Mouse (Mus musculus) CH12.LX (cell line): Measurements from ENCODE around the gene Fgfr4. TPM values are rescaled to one million over a fixed set of nuclear protein-coding genes. Genes with fewer than 3 reads are reported as not detected.

Experiments
- DNase-seq: peaks from one replicate; pipeline ENCODE4 v3.0.0-alpha.2; 2013; ENCODE audit errors: extremely low read depth
- H3K27ac ChIP-seq: 2 replicates; pipeline ENCODE4 v1.5.1; 2012; ENCODE audit warnings: low read depth, mild to moderate bottlenecking, control low read depth, moderate library complexity; ENCODE audit not compliant: insufficient read depth
- H3K27me3 ChIP-seq: replicated peaks from 2 replicates; pipeline ENCODE3; 2012; ENCODE audit warnings: inconsistent platforms
- H3K36me3 ChIP-seq, 2 experiments: replicated peaks in 1 of 2; 2 replicates each; pipeline versions ENCODE3 to v1.6.1; 2012; ENCODE audit warnings: inconsistent platforms in 1 of 2, low read length in 1 of 2, mild to moderate bottlenecking in 1 of 2, mixed read lengths in 1 of 2, moderate library complexity in 1 of 2; ENCODE audit not compliant: control insufficient read depth in 1 of 2, insufficient read depth in 1 of 2
- H3K4me1 ChIP-seq, 2 experiments: 2 replicates each; pipeline ENCODE4 v1.6.1; 2012; ENCODE audit warnings: inconsistent platforms in 1 of 2, moderate library complexity in 1 of 2; ENCODE audit not compliant: insufficient read depth in 2 of 2, control insufficient read depth in 1 of 2
- H3K4me2 ChIP-seq: 2 replicates; pipeline ENCODE4 v1.6.1; 2012; ENCODE audit warnings: low read depth, mild to moderate bottlenecking, control low read depth; ENCODE audit not compliant: poor library complexity, insufficient read depth, severe bottlenecking
- H3K4me3 ChIP-seq, 3 experiments: fragments of 150-350 bp in 1 of 3; sonication (generic) in 1 of 3; replicated peaks in 1 of 3; 2 replicates each; pipeline versions ENCODE3 to v1.5.1; 2011 to 2012; ENCODE audit warnings: low read depth in 2 of 3, low read length in 2 of 3, mild to moderate bottlenecking in 2 of 3, moderate library complexity in 2 of 3, control low read depth in 1 of 3, improper control_type of control experiment in 1 of 3, inconsistent platforms in 1 of 3, mixed read lengths in 1 of 3; ENCODE audit not compliant: poor library complexity in 1 of 3
- H3K79me2 ChIP-seq: replicated peaks from 2 replicates; pipeline ENCODE4 v1.6.1; 2012; ENCODE audit warnings: mild to moderate bottlenecking, moderate library complexity; ENCODE audit not compliant: control insufficient read depth, poor library complexity, insufficient read depth, severe bottlenecking; ENCODE audit errors: extremely low read depth
- H3K9ac ChIP-seq: 2 replicates; pipeline ENCODE4 v1.6.1; 2012; ENCODE audit warnings: low read depth, mild to moderate bottlenecking, control low read depth, moderate library complexity; ENCODE audit not compliant: insufficient read depth
- H3K9me3 ChIP-seq: replicated peaks from 2 replicates; pipeline ENCODE3; 2012; ENCODE audit warnings: low read length, inconsistent platforms, mixed read lengths
- CHD1 ChIP-seq: IDR thresholded peaks from 2 replicates; pipeline ENCODE4 v1.6.1; 2012; ENCODE audit warnings: low read depth, low read length, improper control_type of control experiment, inconsistent platforms
- CTCF ChIP-seq, 2 experiments: IDR thresholded peaks in 1 of 2; conservative IDR thresholded peaks in 1 of 2; 2 replicates each; pipeline ENCODE4 v1.5.1; 2011 to 2012; ENCODE audit warnings: low read depth in 2 of 2, low read length in 2 of 2, improper control_type of control experiment in 1 of 2, inconsistent platforms in 1 of 2, mild to moderate bottlenecking in 1 of 2, moderate library complexity in 1 of 2
- ELF1 ChIP-seq: IDR thresholded peaks from 2 replicates; pipeline ENCODE4 v1.6.1; 2014; ENCODE audit warnings: low read depth, mild to moderate bottlenecking, inconsistent platforms, low read length, improper control_type of control experiment
- EP300 ChIP-seq: IDR thresholded peaks from 2 replicates; pipeline ENCODE4 v1.6.1; 2011; ENCODE audit warnings: low read length, improper control_type of control experiment
- ETS1 ChIP-seq: conservative IDR thresholded peaks from 2 replicates; pipeline ENCODE4 v1.6.1; 2012; ENCODE audit warnings: low read depth, mild to moderate bottlenecking, inconsistent platforms, low read length, improper control_type of control experiment, moderate library complexity
- GABPA ChIP-seq: IDR thresholded peaks from 2 replicates; pipeline ENCODE4 v1.6.1; 2012; ENCODE audit warnings: low read depth, low read length, improper control_type of control experiment, inconsistent platforms; ENCODE audit not compliant: insufficient replicate concordance
- JUN ChIP-seq: IDR thresholded peaks from 2 replicates; pipeline ENCODE4 v1.6.1; 2011; ENCODE audit warnings: low read depth, mild to moderate bottlenecking, low read length, improper control_type of control experiment, moderate library complexity; ENCODE audit not compliant: insufficient read depth
- KAT2A ChIP-seq: IDR thresholded peaks from 2 replicates; pipeline ENCODE4 v1.6.1; 2012; ENCODE audit warnings: low read length, improper control_type of control experiment, inconsistent platforms; ENCODE audit not compliant: insufficient replicate concordance
- MAZ ChIP-seq: IDR thresholded peaks from 2 replicates; pipeline ENCODE4 v1.6.1; 2012; ENCODE audit warnings: low read depth, mild to moderate bottlenecking, inconsistent platforms, low read length, improper control_type of control experiment, moderate library complexity
- MEF2A ChIP-seq: IDR thresholded peaks from 2 replicates; pipeline ENCODE4 v1.6.1; 2014; ENCODE audit warnings: low read depth, mild to moderate bottlenecking, inconsistent platforms, low read length, improper control_type of control experiment, borderline replicate concordance
- NRF1 ChIP-seq: IDR thresholded peaks from 2 replicates; pipeline ENCODE4 v1.6.1; 2014; ENCODE audit warnings: low read depth, mild to moderate bottlenecking, inconsistent platforms, low read length, improper control_type of control experiment, moderate library complexity
- PAX5 ChIP-seq: IDR thresholded peaks from 2 replicates; pipeline ENCODE4 v1.6.1; 2012; ENCODE audit warnings: low read length, inconsistent platforms, mixed read lengths
- POLR2A ChIP-seq: IDR thresholded peaks from 2 replicates; pipeline ENCODE4 v1.6.1; 2011; ENCODE audit warnings: low read depth, mild to moderate bottlenecking, improper control_type of control experiment, low read length
- POLR2AphosphoS2 ChIP-seq: IDR thresholded peaks from 2 replicates; pipeline ENCODE4 v1.6.1; 2011; ENCODE audit warnings: low read depth, low read length, improper control_type of control experiment
- SIN3A ChIP-seq: IDR thresholded peaks from 2 replicates; pipeline ENCODE4 v1.6.1; 2012; ENCODE audit warnings: low read length, improper control_type of control experiment, inconsistent platforms
- TBP ChIP-seq: conservative IDR thresholded peaks from 2 replicates; pipeline ENCODE4 v1.6.1; 2011; ENCODE audit warnings: low read depth, low read length, improper control_type of control experiment
- USF1 ChIP-seq: IDR thresholded peaks from 2 replicates; pipeline ENCODE4 v1.6.1; 2014; ENCODE audit warnings: low read depth, mild to moderate bottlenecking, inconsistent platforms, low read length, improper control_type of control experiment
- ZMIZ1 ChIP-seq: IDR thresholded peaks from 2 replicates; pipeline ENCODE4 v1.6.1; 2012; ENCODE audit warnings: low read depth, mild to moderate bottlenecking, inconsistent platforms, low read length, improper control_type of control experiment
- dilution Hi-C: fragments of 300-500 bp; cut with MboI; formaldehyde crosslinking; loops from 2 replicates; pipeline ENCODE4 v1.14.3; 2020; ENCODE audit warnings: low sequenced_read_pairs; ENCODE audit not compliant: extremely low pct_unique_long_range_greater_than_20kb, extremely low pct_ligation_motif_present
- in situ Hi-C: fragments of 300-500 bp; cut with MboI; formaldehyde crosslinking; loops from 3 replicates; pipeline ENCODE4 v1.14.3; 2019; ENCODE audit warnings: low sequenced_read_pairs, low pct_ligation_motif_present, low pct_unique_long_range_greater_than_20kb, mixed read lengths
- polyA plus RNA-seq: library from polyadenylated mRNA; unstranded; fragments of >175 nt; gene quantifications from 2 replicates; pipeline ENCODE4 v1.2.1, GENCODE M21; 2012; ENCODE audit warnings: low read depth; ENCODE audit not compliant: insufficient read length
- total RNA-seq, 2 experiments: library from RNA; depleted of rRNA; stranded (reverse); fragments of 300-350 nt in 1 of 2; fragments of >200 nt in 1 of 2; gene quantifications; 2 replicates each; pipeline ENCODE4 v1.2.3; 2012 to 2014

The Fgfr4 gene
- total and polyA plus RNA-seq, 3 experiments, result not detected

GRCm38 (mm10) chr13:55105953-55106691 is 46.3 kb upstream of the Fgfr4 start:
- peak overlapping the region; percentile 74 to 96 (median 95) for H3K4me3 ChIP-seq
- peak overlapping the region; percentile 77 for H3K9ac ChIP-seq
- in situ Hi-C loops, result no loop called here
- TF ChIP-seq MAZ, result no peak
- TF ChIP-seq JUN, result no peak
- TF ChIP-seq POLR2AphosphoS2, result no peak
- TF ChIP-seq CHD1, result no peak
- H3K9me3 ChIP-seq, result no peaks in the 10 kb centered on the region
- dilution Hi-C loops, result no loop called here
- peak; percentile 15 for DNase-seq
- H3K27me3 ChIP-seq, result no peaks in the 10 kb centered on the region
- peaks cover 8 to 31% of the 10 kb centered on the region in 2 experiments for H3K36me3 ChIP-seq
- H3K79me2 ChIP-seq, result peaks cover 11% of the 10 kb centered on the region
- peaks cover 4 to 31% of the 10 kb centered on the region in 2 experiments; a peak in 3 of 4 replicates for H3K4me1 ChIP-seq
- peak overlapping the region; percentile 40 for H3K4me2 ChIP-seq
- no peak overlapping the region for H3K27ac ChIP-seq

- no peak for DNase-seq
- Histone ChIP-seq H3K9ac (no peak overlapping the region), H3K27me3 (no peaks in the 10 kb centered on the region), H3K27ac (no peak overlapping the region), H3K79me2 (peaks cover 11% of the 10 kb centered on the region)
- dilution Hi-C loops (no loop called here), in situ Hi-C loops (no loop called here)
- TF ChIP-seq USF1 (no peak), CHD1 (no peak), ELF1 (no peak), MEF2A (no peak), SIN3A (no peak), CTCF (conservative IDR thresholded peaks at IDR 0.05 in 1 of 2, IDR thresholded peaks at IDR 0.05 in 1 of 2; ENCODE audit: low read depth in 2 of 2, low read length in 2 of 2) (no peak), POLR2A (no peak), GABPA (no peak), EP300 (no peak), ZMIZ1 (no peak)
- TF ChIP-seq, all 38 proteins: peak for 0
- H3K9me3 ChIP-seq, result no peaks in the 10 kb centered on the region
- H3K4me2 ChIP-seq, result no peak overlapping the region
- peaks cover 8 to 38% of the 10 kb centered on the region in 2 experiments for H3K36me3 ChIP-seq
- H3K4me3 ChIP-seq, result no peak overlapping the region
- H3K4me1 ChIP-seq, result peaks cover 4 to 32% of the 10 kb centered on the region in 2 experiments; a peak in 3 of 4 replicates
Observed at GRCm38 (mm10) chr13:55107116-55107515, 45.3 kb upstream of the Fgfr4 start.

GRCm38 (mm10) chr13:55107694-55108093 is 44.7 kb upstream of the Fgfr4 start:
- H3K27ac ChIP-seq, result no peak overlapping the region
- dilution Hi-C loops, result no loop called here
- no peaks in the 10 kb centered on the region for H3K9me3 ChIP-seq
- peaks cover 11% of the 10 kb centered on the region for H3K79me2 ChIP-seq
- in situ Hi-C loops, result no loop called here
- no peak overlapping the region for H3K4me2 ChIP-seq
- no peak overlapping the region for H3K4me3 ChIP-seq
- H3K27me3 ChIP-seq, result no peaks in the 10 kb centered on the region
- peaks cover 9 to 42% of the 10 kb centered on the region in 2 experiments for H3K36me3 ChIP-seq
- peaks cover 4 to 32% of the 10 kb centered on the region in 2 experiments; a peak in 3 of 4 replicates for H3K4me1 ChIP-seq
- DNase-seq, result no peak
- H3K9ac ChIP-seq, result no peak overlapping the region
- TF ChIP-seq KAT2A, result no peak
- no peak for TF ChIP-seq PAX5
- no peak for TF ChIP-seq NRF1
- TF ChIP-seq ETS1, result no peak
- no peak for TF ChIP-seq TBP
- no peak for TF ChIP-seq GABPA
